Comparison of ENCODE assay signal across 23 mouse cellular contexts in the genomic region with DNA sequence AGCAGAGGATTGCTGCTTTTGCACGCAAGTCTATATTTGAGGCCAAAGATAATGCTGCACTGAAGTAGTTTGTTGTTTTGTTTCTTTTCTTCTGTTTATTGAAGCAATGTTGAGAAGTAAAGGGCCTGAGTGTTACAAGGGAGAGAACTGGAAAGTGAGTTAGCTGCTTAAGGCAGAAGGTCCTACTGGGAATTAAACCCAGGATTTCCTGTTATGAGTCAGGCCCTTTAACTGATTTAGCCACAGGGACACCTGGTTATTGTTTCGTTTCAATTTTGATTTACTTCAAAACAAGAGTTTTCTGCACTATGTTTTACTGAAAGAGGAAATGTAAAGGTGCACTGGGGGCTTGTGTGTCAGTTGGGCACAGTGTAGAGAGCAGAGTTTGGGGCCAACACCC.
A peak's percentile ranks its signal among the peaks of the same experiment; 100 is the strongest.
DNase-seq lines count a peak whose midpoint lies in the region; ATAC-seq and TF ChIP-seq lines count a peak whose summit lies in the region.
"Had no signal": no experiment of that assay in that cellular context is flagged by ENCODE, and none has a peak within 500 bp of the region (broad histone marks: within the 10 kb centered on the region; RNA-seq: fewer than 3 reads in every experiment).

No protein-coding gene starts in this region.

- H3K4me3 ChIP-seq in CH12.LX (replicated peaks in 1 of 3; ENCODE audit: low read depth in 2 of 3, low read length in 2 of 3, poor library complexity in 1 of 3) = no peak overlapping the region
- no peak overlapping the region for H3K4me3 ChIP-seq in hindbrain, embryonic 12.5 days

- no peaks in the 10 kb centered on the region for H3K79me2 ChIP-seq in CH12.LX (replicated peaks; ENCODE audit: control insufficient read depth, extremely low read depth, insufficient read depth, poor library complexity, severe bottlenecking)

- DNase-seq in 3T3-L1 (ENCODE audit: low read depth, low spot score) = peak; percentile 15
- peak; percentile 85 for DNase-seq in A20 (ENCODE audit: low read depth, low spot score)
- DNase-seq in CH12.LX (ENCODE audit: extremely low read depth) = peak; percentile 13
- no peak for DNase-seq in kidney, adult 8-10 months
- DNase-seq in left cerebral cortex, adult 9 months (ENCODE audit: low spot score in 2 of 2) = no peak
- DNase-seq: adrenal gland, adult 2 months; adrenal gland, adult 8-10 months; adrenal gland, postnatal 10 days; adrenal gland, postnatal 14 days; adrenal gland, postnatal 25 days; adrenal gland, postnatal 36 days; B cell, adult 2 months; cerebellum, adult 11 months; cerebellum, adult 11-12 months; cerebellum, adult 18-20 months; cerebellum, adult 2 months; cerebellum, adult 8-10 months; cerebellum, adult 9-10 months had no signal

- no peak for TF ChIP-seq RAD21 in CH12.LX (IDR thresholded peaks at IDR 0.05; ENCODE audit: low read depth, low read length)

- no peaks in the 10 kb centered on the region for H3K27me3 ChIP-seq in CH12.LX (replicated peaks)
- H3K27me3 ChIP-seq in hindbrain, embryonic 12.5 days = no peaks in the 10 kb centered on the region

- dilution Hi-C loops in CH12.LX (cut with MboI; ENCODE audit: extremely low pct_ligation_motif_present, extremely low pct_unique_long_range_greater_than_20kb, low sequenced_read_pairs) = no loop called here

- no peak overlapping the region for H3K27ac ChIP-seq in CH12.LX (ENCODE audit: insufficient read depth, low read depth)
- no peak overlapping the region for H3K27ac ChIP-seq in hindbrain, embryonic 12.5 days

- ATAC-seq in hindbrain, embryonic 12.5 days (ENCODE audit: low FRiP score) = no peak
- ATAC-seq: activated CD4-positive, CD25-positive, alpha-beta regulatory T cell, adult 4 months; CD4-positive, CD25-positive, alpha-beta regulatory T cell, adult 4 months; Patski had no signal

- no peak overlapping the region for H3K9ac ChIP-seq in CH12.LX (ENCODE audit: insufficient read depth, low read depth)
- no peak overlapping the region for H3K9ac ChIP-seq in hindbrain, embryonic 12.5 days

- in situ Hi-C loops in CH12.LX (cut with MboI; ENCODE audit: low pct_ligation_motif_present, low pct_unique_long_range_greater_than_20kb, low sequenced_read_pairs) = no loop called here

- TF ChIP-seq POLR2A in CH12.LX (IDR thresholded peaks at IDR 0.05; ENCODE audit: low read depth, low read length) = no peak

- WGBS in hindbrain, embryonic 12.5 days = 84% methylated on average over 2 of the region's 2 CpGs

- no peak overlapping the region for H3K4me2 ChIP-seq in CH12.LX (ENCODE audit: insufficient read depth, low read depth, poor library complexity, severe bottlenecking)
- no peak overlapping the region for H3K4me2 ChIP-seq in hindbrain, embryonic 12.5 days (replicated peaks)

- no peak for TF ChIP-seq CTCF in CH12.LX (conservative IDR thresholded peaks at IDR 0.05 in 1 of 2, IDR thresholded peaks at IDR 0.05 in 1 of 2; ENCODE audit: low read depth in 2 of 2, low read length in 2 of 2)

- H3K9me3 ChIP-seq in CH12.LX (replicated peaks; ENCODE audit: low read length) = no peaks in the 10 kb centered on the region
- H3K9me3 ChIP-seq in hindbrain, embryonic 12.5 days (replicated peaks) = no peaks in the 10 kb centered on the region
- H3K9me3 ChIP-seq: G1E had no signal

- H3K4me1 ChIP-seq in CH12.LX (ENCODE audit: control insufficient read depth in 1 of 2, insufficient read depth in 2 of 2) = peaks cover 0 to 11% of the 10 kb centered on the region in 2 experiments; a peak in 2 of 4 replicates
- H3K4me1 ChIP-seq in hindbrain, embryonic 12.5 days = no peaks in the 10 kb centered on the region

- H3K36me3 ChIP-seq in CH12.LX (replicated peaks in 1 of 2; ENCODE audit: control insufficient read depth in 1 of 2, insufficient read depth in 1 of 2, low read length in 1 of 2) = no peaks in the 10 kb centered on the region
- H3K36me3 ChIP-seq in hindbrain, embryonic 12.5 days = no peaks in the 10 kb centered on the region
- H3K36me3 ChIP-seq: G1E had no signal

- peak; percentile 41; the same call in 1 of the 2 replicates for TF ChIP-seq EP300 in CH12.LX (IDR thresholded peaks at IDR 0.05; ENCODE audit: low read length)

TF ChIP-seq in CH12.LX, 34 proteins besides CTCF, POLR2A, EP300 and RAD21:
- TF ChIP-seq JUND (conservative IDR thresholded peaks at IDR 0.05; ENCODE audit: low read depth, low read length) (peak; percentile 67), ZC3H11A (IDR thresholded peaks at IDR 0.05; ENCODE audit: low read depth, low read length) (no peak)
TF ChIP-seq in CH12.LX: peak in this region for 1.

Comparison
In these comparisons a context has a peak if more than half of its experiments do, and no peak if none do; other contexts are left out.
1. DNase-seq: peak in 3T3-L1 (single experiment), A20 (single experiment) and CH12.LX (single experiment); none in kidney, adult 8-10 months (0 of 2) and left cerebral cortex, adult 9 months (0 of 2).